Mouse (Mus musculus) right cerebral cortex, postnatal 4 days (tissue): ENCODE measurements around the gene Ccdc63.

Source experiments
- DNase-seq: peaks from one replicate; pipeline ENCODE4 v3.0.0-alpha.2; 2022

Ccdc63 gene

DNA sequence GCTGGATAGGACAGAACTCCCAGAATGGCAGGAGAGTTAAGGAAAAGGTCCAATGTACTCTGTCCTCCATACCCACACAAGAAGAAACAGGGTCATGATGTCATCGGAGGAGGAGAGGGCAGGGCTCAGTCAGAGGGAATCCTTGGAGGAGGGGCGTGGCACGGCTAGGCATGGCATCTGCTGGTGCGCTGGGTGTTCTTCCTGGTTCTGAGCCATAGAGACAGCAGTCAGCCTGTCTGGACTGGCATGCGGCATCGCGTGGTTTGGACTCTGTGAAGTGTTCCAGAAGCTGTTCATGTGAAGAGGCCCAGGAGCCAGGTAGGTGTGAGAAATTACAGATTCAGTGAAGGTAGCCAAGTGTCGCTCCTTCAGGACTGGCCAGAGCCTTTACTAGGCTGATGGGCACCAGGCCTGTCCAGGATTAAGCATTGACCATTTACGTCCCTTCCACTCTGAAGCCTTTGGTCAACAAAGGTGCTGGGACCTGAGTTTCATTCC, 25.3 kb downstream of the Ccdc63 start:
- DNase-seq: no peak

DNA sequence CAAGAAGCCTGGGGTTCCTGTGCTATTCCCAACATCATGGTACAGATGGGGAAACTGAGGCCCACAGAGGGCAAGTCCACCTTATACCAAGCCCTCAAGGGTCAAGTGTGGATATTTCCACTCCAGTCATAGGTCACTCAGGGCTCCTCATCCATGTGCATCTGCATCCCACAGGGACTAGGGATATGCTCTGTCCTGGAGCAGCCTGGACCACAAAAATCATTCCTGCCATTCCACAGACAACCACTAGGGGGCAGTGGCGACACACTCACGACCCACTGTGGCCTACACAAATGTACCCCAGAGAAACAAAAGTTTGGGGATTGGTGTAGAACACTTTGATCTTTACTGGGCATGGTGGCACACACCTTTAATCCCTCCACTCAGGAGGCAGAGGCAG, 26.4 kb downstream of the Ccdc63 start:
- peak; percentile 53 for DNase-seq

DNA sequence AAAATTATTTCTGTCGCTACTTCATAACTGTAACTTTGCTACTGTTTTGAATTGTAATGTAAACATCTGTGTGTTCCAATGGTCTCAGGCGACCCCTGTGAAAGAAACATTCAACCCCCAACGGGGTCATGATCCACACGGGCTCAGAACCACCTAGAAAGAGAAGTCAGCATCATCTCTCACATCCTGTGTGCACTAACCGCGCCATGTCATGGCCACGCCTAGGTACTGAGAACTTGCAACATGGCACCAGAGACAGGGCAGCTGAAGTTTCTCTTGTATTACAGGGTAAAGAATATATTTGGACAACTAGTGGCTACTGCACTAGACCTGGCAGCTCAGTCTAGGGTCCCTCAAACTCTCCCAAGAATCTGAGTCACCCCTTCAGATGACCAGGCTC, 27.2 kb downstream of the Ccdc63 start:
- no peak for DNase-seq

DNA sequence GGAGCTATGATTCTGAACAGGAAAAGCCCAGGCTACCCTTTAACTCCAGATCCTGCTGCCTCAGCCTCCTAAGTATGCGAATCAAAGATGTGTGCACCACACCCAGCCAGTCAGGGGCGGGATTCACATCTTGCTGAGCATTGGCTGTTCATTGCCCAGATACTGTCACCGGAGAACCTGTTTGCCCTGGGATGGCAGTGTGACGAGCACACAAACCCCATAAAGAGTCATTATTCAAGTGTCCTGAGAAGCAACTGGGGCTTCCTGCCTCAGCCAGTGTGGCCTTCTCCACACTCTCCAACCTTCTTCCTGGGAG, 28.7 kb downstream of the Ccdc63 start:
- DNase-seq: no peak

DNA sequence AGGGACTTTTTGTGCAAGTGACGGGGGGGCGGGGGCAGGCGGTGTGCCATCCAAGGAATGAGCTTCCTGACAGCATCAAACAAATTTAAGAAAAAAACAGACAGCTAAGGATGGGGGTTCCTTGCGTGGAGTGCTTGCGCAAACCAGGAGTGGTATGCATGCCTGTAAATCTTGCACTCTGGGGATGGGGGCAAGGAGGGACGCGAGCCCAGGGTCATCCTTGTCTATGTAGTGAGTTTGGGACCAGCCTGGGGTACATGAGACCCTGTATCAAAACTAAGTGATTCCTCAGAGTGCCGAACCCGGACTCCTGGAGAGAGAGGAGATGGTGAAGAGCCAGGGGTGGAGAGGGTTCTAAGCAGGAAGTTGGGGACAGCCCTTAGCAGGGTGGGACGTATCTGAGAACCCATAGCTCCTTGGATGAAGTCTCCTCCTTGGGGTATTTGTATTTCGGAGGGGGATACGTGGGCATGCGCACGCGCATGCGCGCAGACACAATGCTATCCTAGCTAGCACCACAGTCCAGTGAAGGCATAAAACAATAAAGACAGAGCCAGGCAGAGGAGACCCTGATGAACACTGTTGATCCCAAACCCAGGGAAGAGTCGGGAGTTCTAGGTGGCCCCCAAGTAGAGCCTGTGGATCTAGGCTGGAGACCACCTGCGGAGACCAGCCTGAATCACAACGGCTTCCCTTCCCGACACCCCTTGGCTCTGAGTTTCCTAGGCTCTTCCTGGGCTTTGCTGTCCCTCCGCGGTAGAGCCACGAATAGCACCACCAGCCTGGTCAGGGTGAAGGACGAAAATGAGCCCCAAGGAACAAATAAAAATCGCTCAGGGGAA, 29.3 kb downstream of the Ccdc63 start:
- DNase-seq: no peak

DNA sequence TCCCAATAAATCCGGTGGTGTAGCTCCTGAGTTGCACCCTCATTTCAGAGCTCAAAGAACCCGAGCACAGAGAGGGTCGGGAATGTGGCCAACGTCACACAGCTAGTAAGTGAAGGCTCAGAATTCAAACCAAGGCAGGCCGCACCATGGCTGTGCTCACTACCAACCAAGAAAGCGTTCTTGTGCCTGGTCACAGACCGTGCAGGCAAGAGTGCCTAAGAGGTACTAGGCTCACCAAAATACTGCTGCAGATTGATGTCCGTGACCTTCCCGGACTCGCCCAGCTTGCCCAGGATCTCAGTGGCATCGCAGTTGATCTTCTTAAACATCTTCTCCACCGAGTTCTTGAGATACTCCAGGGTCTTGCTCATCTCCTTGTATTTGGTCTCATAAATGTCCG, 30.0 kb downstream of the Ccdc63 start:
- no peak for DNase-seq

DNA sequence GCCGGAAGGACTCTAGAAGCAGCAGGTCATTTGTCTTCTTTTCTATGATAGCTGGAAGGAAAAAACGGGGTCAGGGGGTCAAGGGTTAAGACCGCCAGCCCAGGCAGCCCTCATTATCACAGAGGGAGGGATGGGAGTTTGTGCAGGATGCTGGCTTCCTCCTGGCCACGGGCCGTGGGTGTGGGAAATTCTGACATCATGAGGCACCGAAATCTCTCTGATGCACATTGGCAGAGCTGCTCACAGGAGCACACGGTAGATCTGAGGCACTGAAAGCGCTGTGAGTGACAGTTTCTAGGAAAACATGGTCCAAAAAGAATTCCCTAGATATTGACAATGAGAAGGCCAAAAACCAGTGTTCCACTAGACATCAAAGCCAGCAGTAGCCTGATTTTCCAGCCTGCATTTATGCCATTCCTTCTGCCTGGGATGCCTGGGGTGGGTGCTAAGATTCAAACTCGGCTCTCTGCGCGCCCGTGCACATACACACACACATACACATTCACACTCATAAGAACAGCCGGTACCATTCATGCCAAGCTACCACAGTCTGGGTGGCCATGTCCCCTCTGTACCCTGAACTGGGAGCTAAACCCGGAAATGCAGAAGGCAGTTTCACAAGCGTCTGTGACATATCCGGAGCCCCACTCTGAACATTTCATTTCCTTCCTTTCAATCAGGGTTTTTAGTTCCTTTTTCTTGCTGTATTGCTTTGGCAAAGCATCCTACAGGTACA, 31.1 kb downstream of the Ccdc63 start:
- DNase-seq: no peak

DNA sequence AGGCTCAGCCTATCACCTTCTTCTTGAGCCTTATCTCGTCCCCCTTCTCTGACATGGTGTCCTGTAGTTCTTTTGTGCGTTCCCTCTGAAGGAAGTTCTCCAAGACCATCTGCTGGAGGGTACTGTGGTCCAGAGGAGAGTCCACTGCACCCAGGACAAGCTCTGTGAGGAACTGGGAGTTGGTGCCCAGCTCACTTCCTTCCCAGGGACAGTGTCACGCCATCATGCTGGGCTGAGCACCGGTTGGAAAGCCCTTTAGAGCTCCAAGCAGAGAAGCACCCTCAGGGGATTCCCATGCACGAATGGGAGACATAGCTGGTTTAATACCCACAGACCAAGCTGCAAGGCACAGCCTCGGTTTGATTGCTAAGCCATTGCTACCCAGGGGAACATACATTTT, 32.5 kb downstream of the Ccdc63 start:
- no peak for DNase-seq

DNA sequence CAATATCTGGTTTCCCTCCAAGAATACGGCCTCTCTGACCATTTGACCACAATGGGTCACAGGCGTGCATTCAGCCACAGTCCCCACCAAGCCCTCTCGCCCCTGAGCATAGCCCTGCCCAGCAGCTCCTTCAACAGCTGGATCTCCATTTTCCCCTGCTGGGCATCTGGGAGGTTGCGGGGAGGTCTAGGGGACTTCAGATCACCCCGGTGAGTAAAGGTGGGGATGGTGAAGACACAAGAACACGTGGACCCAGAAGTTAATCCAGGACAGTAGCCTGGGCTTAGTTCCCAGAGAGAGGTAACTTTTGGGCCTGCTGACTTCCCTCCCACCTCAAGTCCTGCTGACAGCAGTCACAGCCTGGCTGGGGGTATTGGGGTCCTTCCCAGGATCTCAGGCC, 34.4 kb downstream of the Ccdc63 start:
- DNase-seq: no peak

DNA sequence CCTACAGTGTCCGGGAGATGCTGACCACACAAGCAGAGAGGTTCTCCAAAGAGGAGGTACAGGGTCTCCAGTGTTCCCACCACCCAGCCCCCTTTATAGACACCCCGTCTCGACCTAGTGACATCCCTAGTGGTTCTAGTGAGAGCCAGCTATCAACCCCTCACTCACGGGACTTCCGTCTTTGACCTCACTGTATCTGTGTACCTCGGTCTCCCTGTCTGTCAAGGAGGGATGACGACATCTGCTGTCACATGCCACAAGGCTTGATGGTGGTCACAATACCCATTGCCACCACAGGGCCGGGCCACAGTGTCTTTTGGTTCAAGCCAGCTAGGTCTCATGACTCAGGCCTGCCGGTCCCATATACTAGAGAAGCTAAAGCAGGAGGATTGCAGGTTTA, 35.6 kb downstream of the Ccdc63 start:
- no peak for DNase-seq

DNA sequence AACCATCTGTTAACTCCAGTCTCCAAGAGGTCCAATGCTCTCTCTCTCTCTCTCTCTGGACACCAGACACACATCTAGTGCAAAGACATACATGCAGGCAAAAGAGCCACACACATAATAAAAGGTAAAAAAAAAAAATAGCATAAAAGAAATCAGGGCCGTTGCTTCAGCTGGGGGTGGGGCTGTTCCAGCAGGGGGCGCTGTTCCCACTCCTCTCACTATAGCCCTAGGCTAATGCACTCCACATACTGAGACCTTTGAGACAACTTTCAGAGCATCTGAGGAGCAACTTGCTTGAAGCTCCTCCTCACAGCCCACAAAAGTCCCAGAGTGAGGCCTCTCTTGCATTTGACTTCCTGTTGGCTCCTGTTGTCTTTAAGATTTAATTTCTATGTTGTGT, 36.4 kb downstream of the Ccdc63 start:
- peak; percentile 45 for DNase-seq

DNA sequence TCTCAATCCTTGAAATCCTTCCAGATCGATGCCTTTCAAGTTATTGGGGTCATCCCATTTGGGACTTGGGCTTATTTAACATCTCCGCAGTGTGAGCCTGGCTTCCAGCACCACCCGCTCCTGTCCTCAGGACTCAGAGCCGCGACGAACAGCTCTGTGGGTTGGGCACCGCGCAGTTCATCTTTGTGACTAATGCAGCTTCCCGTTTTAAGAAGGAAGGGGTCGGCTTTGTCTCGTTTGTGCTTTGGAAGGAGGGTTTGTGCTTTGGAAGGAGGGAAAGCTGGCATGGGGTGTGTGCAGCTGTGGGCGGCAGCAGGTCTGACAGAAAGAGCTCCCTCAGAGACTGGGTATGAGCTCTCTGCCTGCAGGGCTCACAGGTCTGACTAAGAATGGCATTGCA, 37.5 kb downstream of the Ccdc63 start:
- DNase-seq: no peak

DNA sequence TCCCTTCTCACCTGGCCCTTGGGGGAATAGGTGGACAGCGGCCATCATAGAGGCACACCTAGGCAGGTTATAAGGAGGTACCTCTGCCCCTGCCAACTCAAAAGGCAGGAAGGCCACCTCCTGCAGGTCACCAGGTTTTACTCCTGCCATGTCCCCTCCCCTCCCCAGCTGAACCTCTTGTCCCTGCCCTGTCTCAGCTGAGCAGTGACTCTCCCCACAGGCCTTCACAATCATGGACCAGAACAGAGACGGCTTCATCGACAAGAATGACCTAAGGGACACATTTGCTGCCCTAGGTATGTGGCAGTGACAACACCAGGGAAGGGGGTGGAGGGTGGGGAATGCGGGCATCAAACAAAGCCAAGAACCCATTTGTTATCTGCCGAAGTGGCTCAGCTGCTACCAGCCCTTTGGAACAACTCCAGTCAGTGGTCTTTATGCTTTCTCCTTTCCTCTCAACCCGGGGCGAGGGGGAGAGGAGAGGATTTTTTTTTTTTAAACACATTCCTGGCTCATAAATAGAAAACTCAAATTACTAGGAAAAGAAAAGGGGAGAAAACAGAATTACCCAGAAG, 38.1 kb downstream of the Ccdc63 start:
- DNase-seq: no peak

DNA sequence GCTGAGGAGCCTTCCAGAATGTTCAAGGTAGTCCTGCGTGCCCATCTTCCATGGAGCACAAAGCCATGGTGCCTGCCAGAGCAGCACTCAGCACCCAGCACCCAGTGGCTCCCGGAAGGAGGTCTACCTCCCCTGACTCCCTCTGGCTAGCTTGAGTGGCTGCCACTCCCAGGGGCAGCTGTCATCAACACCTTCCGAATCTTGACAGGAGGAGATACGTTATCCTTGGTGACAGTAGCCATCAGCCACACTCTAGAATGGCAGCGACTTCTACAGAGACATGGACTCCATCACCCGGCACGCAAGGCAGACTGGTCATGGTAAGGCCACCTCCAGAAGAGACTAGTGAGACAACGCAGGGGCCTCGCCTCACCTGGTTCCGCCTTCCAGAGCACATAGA, 46.2 kb downstream of the Ccdc63 start:
- no peak for DNase-seq

DNA sequence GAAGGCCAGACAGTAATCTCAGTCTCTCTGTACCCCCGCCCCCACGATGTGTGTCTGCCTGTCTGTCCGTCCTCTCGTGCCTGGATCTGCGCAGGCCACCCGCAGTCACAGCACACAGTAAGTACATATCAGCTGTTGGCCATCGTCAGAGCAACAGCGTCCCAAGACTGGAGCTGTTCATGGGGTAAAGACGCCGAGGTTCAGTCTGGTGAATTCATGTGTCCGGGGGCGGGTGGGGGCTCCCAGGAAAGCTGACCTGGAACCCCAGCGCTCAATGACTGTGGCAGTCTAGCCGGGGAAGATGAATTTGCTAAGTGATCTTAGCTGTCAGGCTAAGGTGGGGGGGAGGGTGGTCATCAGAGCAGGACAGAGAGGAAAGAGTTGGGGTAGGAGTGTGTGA, 46.9 kb downstream of the Ccdc63 start:
- DNase-seq: no peak

DNA sequence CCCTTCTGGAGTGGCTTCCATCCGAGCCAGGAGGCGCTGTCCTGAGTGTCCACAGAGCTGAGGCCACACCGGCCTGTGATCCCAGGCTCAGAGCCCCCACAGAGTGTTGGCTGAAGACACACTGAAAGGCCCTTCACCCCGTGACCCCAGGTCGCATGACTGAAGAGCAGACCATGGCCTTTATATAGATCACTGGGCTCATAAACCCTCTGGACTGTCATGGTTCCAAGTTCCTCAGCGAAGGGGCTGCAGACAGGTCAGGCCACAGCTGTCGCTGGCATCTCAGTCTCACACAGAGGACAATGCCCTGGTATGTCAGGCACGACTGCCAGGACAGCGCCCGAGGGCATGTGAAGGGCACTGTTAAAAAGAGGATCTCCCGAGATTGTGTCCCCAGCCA, 47.8 kb downstream of the Ccdc63 start:
- DNase-seq: no peak

DNA sequence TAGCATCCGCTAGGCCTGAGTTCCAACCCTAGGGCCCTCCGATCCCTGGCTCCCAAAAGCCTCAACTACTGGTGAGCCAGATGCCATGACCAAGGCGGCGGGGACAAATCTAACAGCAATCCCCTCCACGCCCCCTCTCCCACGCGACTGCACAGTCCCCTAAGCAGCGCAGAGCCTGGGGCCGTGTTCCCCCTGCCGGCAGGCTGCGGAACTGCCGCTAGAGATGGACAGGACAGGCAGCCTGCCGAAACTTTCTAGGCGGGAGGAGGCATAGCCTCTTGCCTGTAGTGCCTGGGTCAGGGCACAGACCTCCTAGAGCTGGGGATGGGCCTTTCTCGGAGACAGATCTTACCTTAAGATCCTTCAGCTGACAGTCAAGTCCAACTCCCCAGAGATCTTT, 49.6 kb downstream of the Ccdc63 start:
- peak; percentile 66 for DNase-seq

DNA sequence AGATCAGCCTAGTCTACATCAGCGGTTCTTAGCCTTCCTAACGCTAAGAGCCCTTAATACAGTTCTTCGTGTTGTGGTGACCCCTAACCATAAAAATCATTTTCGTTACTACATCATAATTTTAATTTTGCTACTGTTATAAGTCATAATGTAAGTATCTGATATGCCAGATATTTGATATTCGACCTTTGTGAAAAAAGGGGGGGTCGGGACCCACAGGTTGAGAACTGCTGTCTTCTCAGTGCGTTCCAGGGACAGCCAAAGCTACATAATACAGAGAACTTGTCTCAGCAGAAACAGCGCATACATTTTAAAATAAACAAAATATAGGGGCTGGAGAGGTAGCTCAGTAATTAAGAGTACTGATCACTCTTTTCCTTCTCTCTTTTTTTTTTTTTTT, 51.0 kb downstream of the Ccdc63 start:
- no peak for DNase-seq

DNA sequence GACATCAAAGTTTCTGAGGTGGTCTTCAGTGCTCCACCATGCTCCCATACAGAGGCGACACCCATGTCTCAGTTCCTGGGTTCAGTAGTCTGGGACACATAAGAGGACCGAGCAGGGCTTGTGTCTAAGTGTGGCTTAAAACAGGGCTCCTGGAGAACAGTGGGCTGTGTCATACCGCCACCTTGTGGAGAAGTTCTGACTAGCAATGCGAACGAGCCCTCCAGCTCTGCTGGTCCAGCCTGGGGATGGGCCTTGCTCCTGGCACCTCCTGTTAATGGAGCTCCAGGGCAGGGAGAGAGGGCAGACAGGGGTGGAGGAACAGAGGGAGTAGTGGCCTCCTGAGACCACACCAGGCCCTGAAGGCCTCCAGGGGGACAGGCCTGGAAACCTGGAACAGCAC, 51.7 kb downstream of the Ccdc63 start:
- DNase-seq: peak; percentile 91

DNA sequence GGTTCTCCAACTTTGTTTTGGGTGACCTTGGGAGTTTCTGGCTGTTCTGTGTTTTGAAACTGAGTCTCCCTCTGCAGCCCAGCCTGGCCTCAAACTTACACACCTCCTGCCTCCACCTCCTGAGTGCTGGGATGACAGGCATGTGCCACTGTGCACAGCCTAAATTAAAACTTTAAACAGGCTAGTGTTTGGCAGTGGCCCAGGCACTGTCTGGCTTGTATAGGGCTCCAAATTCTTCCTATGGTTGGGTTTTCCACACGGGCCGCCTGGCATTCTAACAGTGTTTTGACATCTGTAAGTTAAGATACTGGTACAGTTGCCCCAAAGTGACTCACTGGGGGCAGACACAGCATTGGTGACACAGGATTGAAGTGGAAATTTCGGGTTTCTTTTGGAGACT, 54.5 kb downstream of the Ccdc63 start:
- DNase-seq: no peak

DNA sequence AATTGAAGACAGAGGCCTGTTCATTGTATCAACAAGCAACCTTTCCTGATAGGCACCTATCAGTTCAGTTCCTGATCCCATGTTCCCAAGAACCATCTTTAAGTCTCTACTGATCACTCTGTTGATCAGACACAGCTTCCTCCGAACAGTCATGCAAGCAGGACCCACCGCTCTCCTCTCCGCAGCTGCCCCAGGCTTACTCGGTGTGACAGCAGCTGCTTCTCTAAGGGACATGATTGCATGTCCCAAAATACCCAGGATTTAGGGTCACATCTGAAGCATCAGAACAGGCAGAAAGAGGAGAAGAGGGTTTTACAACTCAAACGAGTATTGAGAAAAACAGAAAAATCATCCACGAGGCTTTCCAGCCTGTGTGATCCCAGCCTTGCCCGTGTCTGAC, 55.3 kb downstream of the Ccdc63 start:
- no peak for DNase-seq

DNA sequence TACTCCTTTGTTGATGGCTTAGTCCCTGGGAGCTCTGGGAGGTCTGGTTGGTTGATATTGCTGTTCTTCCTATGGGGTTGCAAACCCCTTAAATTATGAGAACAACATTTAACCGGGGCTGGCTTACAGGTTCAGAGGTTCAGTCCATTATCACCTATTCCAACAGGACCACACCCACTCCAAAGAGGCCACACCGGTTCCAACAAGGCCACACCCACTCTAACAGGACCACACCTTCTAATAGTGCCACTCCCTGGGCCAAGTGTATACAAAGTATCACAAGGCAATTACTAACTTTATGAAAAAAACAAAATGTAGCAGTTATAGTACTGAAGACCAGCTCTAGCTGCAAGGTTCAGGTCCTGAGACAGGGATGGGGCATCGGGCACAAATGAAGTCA, 56.2 kb downstream of the Ccdc63 start:
- no peak for DNase-seq

DNA sequence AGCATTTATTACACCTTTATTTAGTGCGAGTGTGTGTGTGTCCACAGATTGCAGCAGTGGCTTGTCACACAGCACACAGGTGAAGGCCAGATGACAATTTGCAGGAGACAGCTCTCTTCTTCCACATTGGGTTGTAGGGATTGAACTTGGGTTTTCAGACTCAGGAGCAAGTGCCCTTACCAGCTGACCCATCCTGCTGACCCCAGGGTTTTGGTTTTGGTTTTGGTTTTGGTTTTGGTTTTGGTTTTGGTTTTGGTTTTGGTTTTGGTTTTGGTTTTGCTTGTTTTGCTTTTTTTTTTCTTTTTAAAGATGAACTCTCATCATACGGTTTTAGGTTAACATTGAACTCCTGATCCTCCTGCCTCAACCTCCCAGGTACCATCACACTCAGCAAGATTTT, 57.3 kb downstream of the Ccdc63 start:
- no peak for DNase-seq

DNA sequence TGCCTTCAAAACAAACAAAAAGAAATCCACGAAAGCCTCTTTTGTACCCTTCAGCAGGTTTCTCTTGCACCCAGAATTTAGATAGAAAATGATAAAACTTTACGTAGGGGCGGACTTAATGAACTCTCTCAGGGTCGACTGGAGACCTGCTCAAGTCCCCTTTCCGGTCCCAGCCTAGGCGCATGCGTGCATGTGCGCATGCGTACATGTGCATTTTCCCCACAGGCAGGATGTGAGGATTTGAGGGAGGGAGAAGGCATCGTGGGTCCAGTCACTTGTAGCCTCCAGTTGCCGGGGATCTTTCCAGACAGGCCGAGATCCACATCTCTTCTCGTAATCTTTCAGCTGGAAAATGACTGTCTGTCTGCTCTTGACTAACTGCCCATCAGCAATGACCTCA, 59.2 kb downstream of the Ccdc63 start:
- DNase-seq: no peak
